Mouse (Mus musculus) midbrain, postnatal 0 days (tissue): Measurements from ENCODE around the gene Gorasp2. TPM values are rescaled to one million over a fixed set of nuclear protein-coding genes. Genes with fewer than 3 reads are reported as not detected.

ENCODE experiments used
- ATAC-seq: fragments of 200-750 bp; cut with Nextera tagmentation; 2 replicates; pipeline ENCODE4 v1.8.0; 2017; ENCODE audit warnings: moderate number of reproducible peaks, mild to moderate bottlenecking, moderate TSS enrichment, moderate library complexity; ENCODE audit not compliant: low FRiP score
- DNase-seq: peaks from one replicate; pipeline ENCODE4 v3.0.0-alpha.2; 2015; ENCODE audit warnings: low spot score
- H3K27ac ChIP-seq: fragments of 300-500 bp; sonication (generic); 2 replicates; pipeline ENCODE4 v1.5.1; 2014; ENCODE audit warnings: low read depth, mild to moderate bottlenecking, low read length, mixed read lengths
- H3K27me3 ChIP-seq: fragments of 300-500 bp; sonication (generic); 2 replicates; pipeline ENCODE4 v1.6.1; 2014; ENCODE audit warnings: low read length, control low read depth, mixed read lengths; ENCODE audit not compliant: insufficient read depth
- H3K36me3 ChIP-seq: fragments of 300-500 bp; sonication (generic); 2 replicates; pipeline ENCODE4 v1.6.1; 2014; ENCODE audit warnings: low read length, control low read depth, mixed read lengths; ENCODE audit not compliant: insufficient read depth
- H3K4me1 ChIP-seq: fragments of 300-500 bp; sonication (generic); 2 replicates; pipeline ENCODE4 v1.6.1; 2014; ENCODE audit warnings: mild to moderate bottlenecking, control low read depth, antibody characterized with exemption, low read length, mixed read lengths; ENCODE audit not compliant: insufficient read depth
- H3K4me2 ChIP-seq: fragments of 300-500 bp; sonication (generic); 2 replicates; pipeline ENCODE4 v1.6.1; 2014; ENCODE audit warnings: low read depth, mild to moderate bottlenecking, low read length, mixed read lengths; ENCODE audit not compliant: poor library complexity, severe bottlenecking
- H3K4me3 ChIP-seq: fragments of 300-500 bp; sonication (generic); 2 replicates; pipeline ENCODE4 v1.5.1; 2014; ENCODE audit warnings: low read depth, mild to moderate bottlenecking, low read length, moderate library complexity
- H3K9ac ChIP-seq: fragments of 300-500 bp; sonication (generic); replicated peaks from 2 replicates; pipeline ENCODE4 v1.6.1; 2014; ENCODE audit warnings: mild to moderate bottlenecking, low read length, moderate library complexity, mixed read lengths; ENCODE audit not compliant: poor library complexity, severe bottlenecking
- H3K9me3 ChIP-seq: fragments of 300-500 bp; sonication (generic); 2 replicates; pipeline ENCODE4 v1.6.1; 2016; ENCODE audit warnings: low read length, control low read depth
- CTCF ChIP-seq: IDR thresholded peaks from 2 replicates; pipeline ENCODE4 v1.5.1; 2016; ENCODE audit warnings: antibody characterized with exemption, mild to moderate bottlenecking
- WGBS: fragments of 180-500 bp; shearing (Covaris S2); extraction: QIAGEN DNeasy Blood & Tissue Kit; methylation state at CpG from one replicate; pipeline ENCODE4 v1.1.7; 2014; 5-methylcytosine and 5-hydroxymethylcytosine counted together
- polyA plus RNA-seq: library from polyadenylated mRNA; unstranded; fragments of >200 nt; fragmentation: Nextera tagmentation; extraction: Ambion mirVana; gene quantifications from 2 replicates; pipeline ENCODE4 v1.2.1, GENCODE M21; 2015
- total RNA-seq: library from RNA; depleted of rRNA; stranded (reverse); fragments of >200 nt; gene quantifications from 2 replicates; pipeline ENCODE4 v1.2.3, GENCODE M21; 2014

Gorasp2 gene
- total and polyA plus RNA-seq, 2 experiments from 2014 or later, result 106 to 160 TPM

DNA sequence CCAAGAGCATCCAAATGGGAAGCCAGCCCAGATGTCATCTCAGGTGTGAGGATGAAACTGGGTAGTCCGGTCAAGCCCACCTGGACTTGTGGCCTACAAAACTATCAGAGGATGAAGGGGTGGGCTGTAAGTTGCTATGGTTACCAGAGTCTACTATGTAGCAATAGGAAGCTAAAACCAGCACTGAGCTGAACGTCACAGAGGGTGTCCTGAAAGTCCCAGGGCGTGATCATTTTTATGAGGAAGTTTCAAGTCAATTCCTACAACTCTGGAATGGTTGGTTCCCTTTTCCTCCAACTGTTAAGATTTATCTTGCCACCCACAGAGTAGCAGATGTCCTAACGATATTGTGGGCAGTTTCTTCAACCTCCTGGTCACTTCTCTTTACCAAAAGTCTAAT is 39.1 kb upstream of the Gorasp2 start:
- H3K4me1 ChIP-seq, result no peaks in the 10 kb centered on the region
- WGBS, result 60% methylated on average over 4 of the region's 4 CpGs
- no peak overlapping the region for H3K4me2 ChIP-seq
- H3K36me3 ChIP-seq, result no peaks in the 10 kb centered on the region
- no peak overlapping the region for H3K27ac ChIP-seq
- ATAC-seq, result no peak
- H3K4me3 ChIP-seq, result no peak overlapping the region
- H3K27me3 ChIP-seq, result no peaks in the 10 kb centered on the region
- no peak overlapping the region for H3K9ac ChIP-seq
- no peak for DNase-seq
- H3K9me3 ChIP-seq, result no peaks in the 10 kb centered on the region
- no peak for TF ChIP-seq CTCF

DNA sequence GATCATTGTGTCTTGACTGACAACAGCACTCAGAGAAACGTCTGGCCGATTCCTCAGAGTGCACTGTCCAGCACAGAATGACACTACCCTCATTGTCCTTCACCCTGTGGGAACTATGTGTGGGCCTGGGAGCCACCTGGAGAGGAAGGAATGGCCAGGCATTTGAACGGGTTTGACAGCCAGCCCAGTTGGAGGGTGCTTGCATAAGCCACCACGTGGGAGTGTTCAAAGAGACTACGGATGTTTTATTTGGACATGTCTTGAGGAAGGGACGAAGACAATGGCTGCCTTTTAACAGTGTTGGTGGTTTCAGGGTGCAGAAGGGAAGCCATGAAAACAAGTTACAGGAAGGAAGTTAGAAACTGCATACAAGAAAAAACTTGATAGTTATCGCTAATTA is 35.6 kb upstream of the Gorasp2 start:
- TF ChIP-seq CTCF, result no peak
- Histone ChIP-seq H3K4me1 (peaks cover 3% of the 10 kb centered on the region; the same call in 1 of the 2 replicates), H3K36me3 (no peaks in the 10 kb centered on the region), H3K9ac (no peak overlapping the region), H3K4me3 (no peak overlapping the region), H3K27ac (no peak overlapping the region), H3K4me2 (no peak overlapping the region), H3K27me3 (no peaks in the 10 kb centered on the region), H3K9me3 (no peaks in the 10 kb centered on the region)
- no peak for ATAC-seq
- WGBS, result 68% methylated on average over 7 of the region's 7 CpGs
- DNase-seq, result no peak

DNA sequence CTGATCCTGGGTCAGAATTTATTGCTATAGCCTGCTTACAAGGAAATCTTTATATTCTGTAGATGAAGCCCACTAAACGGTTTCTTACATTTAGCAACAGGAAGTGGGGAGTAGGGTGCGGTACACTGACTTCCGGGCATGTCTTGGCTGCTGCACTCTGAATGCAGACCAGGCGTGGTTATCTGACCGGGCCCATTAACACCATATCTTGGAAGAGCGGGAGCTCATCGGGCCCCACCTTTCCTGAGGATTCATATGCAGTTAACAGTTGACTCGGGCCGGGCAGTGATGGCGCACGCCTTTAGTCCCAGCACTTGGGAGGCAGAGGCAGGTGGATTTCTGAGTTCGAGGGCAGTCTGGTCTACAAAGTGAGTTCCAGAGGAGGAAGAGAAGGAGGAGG is 33.0 kb upstream of the Gorasp2 start:
- 95% methylated on average over 12 of the region's 12 CpGs for WGBS
- H3K9me3 ChIP-seq, result no peaks in the 10 kb centered on the region

DNA sequence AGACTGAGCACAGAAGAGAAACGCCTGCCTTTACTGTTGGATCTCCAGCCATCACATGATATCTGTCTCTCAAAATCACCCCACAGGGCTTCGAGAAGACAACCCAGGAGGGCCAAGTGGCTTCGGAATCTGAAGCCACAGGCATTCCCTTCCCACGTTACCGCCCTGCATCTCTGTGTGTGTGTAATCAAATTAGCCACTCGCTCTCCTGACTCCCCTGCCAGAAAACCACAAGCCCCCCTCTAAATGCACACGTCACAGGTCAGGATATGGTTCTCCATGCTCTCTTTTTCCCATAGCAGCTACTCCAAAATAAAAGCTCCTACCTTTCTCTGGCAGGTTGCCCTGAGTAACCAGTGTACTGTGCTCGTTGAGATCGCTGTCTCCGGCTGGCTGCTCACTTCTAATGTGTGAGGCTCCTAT is 32.0 kb upstream of the Gorasp2 start:
- H3K4me2 ChIP-seq, result peak overlapping the region; percentile 44
- peak overlapping the region; percentile 16; the same call in 1 of the 2 replicates for H3K4me3 ChIP-seq
- peak overlapping the region; percentile 44; the same call in 1 of the 2 replicates for H3K9ac ChIP-seq
- WGBS, result 12% methylated on average over 10 of the region's 10 CpGs
- no peak for TF ChIP-seq CTCF
- H3K27ac ChIP-seq, result peak overlapping the region; percentile 65
- no peaks in the 10 kb centered on the region for H3K27me3 ChIP-seq
- H3K9me3 ChIP-seq, result no peaks in the 10 kb centered on the region
- DNase-seq (peak; percentile 95), ATAC-seq (peak; percentile 89)
- H3K4me1 ChIP-seq, result peaks cover 3% of the 10 kb centered on the region; the same call in 1 of the 2 replicates
- H3K36me3 ChIP-seq, result no peaks in the 10 kb centered on the region

More for the DNA sequence above, 33.0 kb upstream of the Gorasp2 start:
- H3K4me3 ChIP-seq, result no peak overlapping the region
- ATAC-seq, result no peak
- no peak overlapping the region for H3K4me2 ChIP-seq
- H3K27me3 ChIP-seq, result no peaks in the 10 kb centered on the region
- no peaks in the 10 kb centered on the region for H3K36me3 ChIP-seq
- no peak for TF ChIP-seq CTCF
- peaks cover 3% of the 10 kb centered on the region; the same call in 1 of the 2 replicates for H3K4me1 ChIP-seq
- no peak overlapping the region for H3K9ac ChIP-seq
- H3K27ac ChIP-seq, result no peak overlapping the region
- DNase-seq, result no peak

DNA sequence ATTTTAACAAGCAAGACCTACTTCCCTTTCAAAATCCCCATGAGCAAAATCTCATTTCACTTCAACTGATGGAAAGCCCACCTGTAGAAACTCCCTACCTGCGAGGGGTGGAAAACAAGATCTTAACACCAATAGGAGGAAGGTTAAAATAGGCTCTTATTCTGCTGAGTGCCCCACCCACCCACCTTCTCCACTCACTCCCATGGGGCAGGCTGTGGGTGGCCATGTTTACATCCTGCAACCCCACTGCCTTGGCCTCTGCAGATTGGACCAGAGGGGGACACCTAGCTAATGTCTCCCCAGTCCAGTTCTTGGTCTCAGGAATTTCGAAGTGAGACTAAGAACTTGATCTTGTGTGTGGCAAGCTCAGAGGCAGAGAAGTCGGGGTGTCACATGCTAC is 31.5 kb upstream of the Gorasp2 start:
- 69% methylated on average over 3 of the region's 3 CpGs for WGBS
- H3K4me3 ChIP-seq, result peak overlapping the region; percentile 16; the same call in 1 of the 2 replicates
- peaks cover 3% of the 10 kb centered on the region; the same call in 1 of the 2 replicates for H3K4me1 ChIP-seq
- DNase-seq (no peak), ATAC-seq (no peak)
- no peaks in the 10 kb centered on the region for H3K9me3 ChIP-seq
- no peaks in the 10 kb centered on the region for H3K27me3 ChIP-seq
- peak overlapping the region; percentile 44 for H3K4me2 ChIP-seq
- no peak overlapping the region for H3K9ac ChIP-seq
- no peak for TF ChIP-seq CTCF
- H3K27ac ChIP-seq, result peak overlapping the region; percentile 65; the same call in 1 of the 2 replicates
- H3K36me3 ChIP-seq, result no peaks in the 10 kb centered on the region

DNA sequence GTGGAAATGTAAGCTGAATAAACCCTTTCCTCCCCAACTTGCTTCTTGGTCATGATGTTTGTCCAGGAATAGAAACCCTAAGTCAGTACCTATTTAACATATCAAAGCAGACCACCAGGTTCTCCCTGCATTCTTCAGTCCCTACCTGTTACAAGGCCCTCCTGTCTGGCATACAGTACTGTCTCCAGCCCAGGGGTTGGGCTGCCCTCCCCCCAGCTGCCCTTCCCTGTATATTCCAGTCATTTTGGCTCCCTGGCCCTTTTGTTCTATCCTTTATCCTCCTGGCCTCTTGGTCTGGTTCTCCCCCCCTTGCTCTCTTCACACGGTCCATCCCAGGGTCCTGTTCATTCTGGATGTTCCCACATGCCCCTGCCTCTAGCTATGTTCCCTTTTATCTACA is 30.1 kb upstream of the Gorasp2 start:
- H3K4me3 ChIP-seq, result no peak overlapping the region
- H3K27me3 ChIP-seq, result no peaks in the 10 kb centered on the region
- H3K4me1 ChIP-seq, result peaks cover 3% of the 10 kb centered on the region; the same call in 1 of the 2 replicates
- ATAC-seq (no peak), DNase-seq (no peak)
- H3K9me3 ChIP-seq, result no peaks in the 10 kb centered on the region
- 64% methylated on average over 1 of the region's 1 CpGs for WGBS
- H3K4me2 ChIP-seq, result no peak overlapping the region
- no peak for TF ChIP-seq CTCF
- H3K36me3 ChIP-seq, result no peaks in the 10 kb centered on the region
- H3K9ac ChIP-seq, result no peak overlapping the region
- H3K27ac ChIP-seq, result no peak overlapping the region
